Mouse (Mus musculus) cerebral cortex, adult 2 months (tissue): ENCODE data around the gene Kif22.

ENCODE experiments used
- WGBS: fragments of 180-500 bp; shearing (Covaris S2); methylation state at CpG from one replicate; pipeline ENCODE4 v1.1.7; 2018; 5-methylcytosine and 5-hydroxymethylcytosine counted together

Gene Kif22

DNA sequence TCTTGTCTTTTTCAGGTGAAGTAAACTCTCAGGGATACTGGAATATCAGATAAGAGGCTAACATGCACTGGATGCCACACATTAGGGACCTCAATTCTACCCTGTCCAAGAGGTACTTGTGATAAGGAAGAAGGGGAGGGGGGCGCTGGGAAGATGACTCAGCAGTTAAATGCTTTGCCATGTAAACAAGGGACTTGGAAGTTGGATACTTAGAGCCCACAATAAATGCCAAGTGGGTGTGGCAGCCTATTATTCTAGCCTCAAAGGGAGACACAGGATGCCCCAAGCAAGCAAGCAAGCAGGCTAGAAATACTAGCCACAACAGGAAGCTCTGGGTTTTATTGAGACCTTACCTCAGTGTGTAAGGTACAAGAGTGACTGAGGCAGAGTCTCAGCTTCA is 11.0 kb downstream of the Kif22 start:
- WGBS = 78% methylated on average over 1 of the region's 1 CpGs

- 64% methylated on average over 1 of the region's 1 CpGs for WGBS
Measured at GRCm38 (mm10) chr7:127030172-127030571, 12.1 kb downstream of the Kif22 start.

GRCm38 (mm10) chr7:127027885-127028284 is 14.4 kb downstream of the Kif22 start:
- WGBS = 30% methylated on average over 8 of the region's 8 CpGs

DNA sequence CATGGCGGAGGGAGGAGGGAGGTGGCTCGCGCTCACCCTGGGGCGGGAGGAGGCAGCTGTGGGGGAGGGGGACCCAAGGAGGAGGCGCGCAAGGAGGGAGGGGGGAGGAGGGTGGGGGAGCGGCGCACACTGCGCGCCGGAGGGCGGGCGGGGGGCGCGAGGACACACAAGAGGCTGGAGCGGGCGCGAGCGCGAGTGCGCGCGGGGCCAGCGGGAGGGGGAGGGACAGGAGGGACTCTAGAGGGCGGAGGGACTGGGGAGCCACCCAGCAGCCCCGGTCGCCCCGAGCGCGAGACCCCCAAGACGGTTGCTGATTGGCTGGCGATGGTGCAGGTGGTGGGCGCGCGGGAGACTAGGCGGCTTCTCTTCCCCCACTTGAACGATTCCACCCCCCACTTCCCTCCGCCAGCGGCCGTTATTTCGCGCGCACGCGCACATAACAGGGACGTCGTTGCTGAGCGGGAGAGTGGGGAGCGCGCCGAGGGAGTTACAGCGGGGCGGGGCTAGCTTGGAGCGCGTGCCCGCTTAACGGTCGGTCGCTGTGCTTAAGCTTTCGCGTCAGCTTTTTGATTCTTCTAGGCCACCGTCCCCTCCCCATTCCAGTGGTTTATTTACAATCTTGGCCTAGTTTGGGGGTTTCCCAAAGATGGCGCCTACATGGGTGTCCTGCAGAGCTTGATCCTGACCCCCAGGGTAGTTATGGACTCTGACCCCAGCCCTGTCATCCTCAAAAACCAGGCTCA is 15.1 kb downstream of the Kif22 start, which contains the start of gene Maz:
Maz (minus strand) TSS at position 54 of the 743 bp plus-strand sequence.
- 1% methylated on average over 53 of the region's 63 CpGs for WGBS

DNA sequence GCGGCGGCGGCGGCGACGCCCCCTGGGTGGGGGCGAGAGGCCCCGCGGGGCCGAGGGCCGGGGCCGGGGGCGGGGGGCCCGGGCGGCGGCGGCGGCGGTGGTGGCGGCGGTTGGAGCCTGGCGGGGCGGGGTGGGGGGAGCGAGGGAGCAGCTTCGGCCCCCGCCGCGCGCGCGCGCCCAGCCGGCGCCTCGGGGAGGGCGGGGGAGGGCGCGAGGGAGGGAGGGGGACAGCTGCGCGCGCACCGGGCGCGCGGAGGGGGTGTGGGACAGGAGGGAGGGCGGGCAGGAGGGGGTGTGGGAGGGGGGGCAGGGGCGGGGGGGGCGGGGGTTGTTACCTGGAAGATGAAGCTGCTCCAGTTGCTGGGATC is 15.7 kb downstream of the Kif22 start:
- 2% methylated on average over 22 of the region's 48 CpGs for WGBS

GRCm38 (mm10) chr7:127026161-127026600 is 16.1 kb downstream of the Kif22 start:
- 1% methylated on average over 45 of the region's 48 CpGs for WGBS

DNA sequence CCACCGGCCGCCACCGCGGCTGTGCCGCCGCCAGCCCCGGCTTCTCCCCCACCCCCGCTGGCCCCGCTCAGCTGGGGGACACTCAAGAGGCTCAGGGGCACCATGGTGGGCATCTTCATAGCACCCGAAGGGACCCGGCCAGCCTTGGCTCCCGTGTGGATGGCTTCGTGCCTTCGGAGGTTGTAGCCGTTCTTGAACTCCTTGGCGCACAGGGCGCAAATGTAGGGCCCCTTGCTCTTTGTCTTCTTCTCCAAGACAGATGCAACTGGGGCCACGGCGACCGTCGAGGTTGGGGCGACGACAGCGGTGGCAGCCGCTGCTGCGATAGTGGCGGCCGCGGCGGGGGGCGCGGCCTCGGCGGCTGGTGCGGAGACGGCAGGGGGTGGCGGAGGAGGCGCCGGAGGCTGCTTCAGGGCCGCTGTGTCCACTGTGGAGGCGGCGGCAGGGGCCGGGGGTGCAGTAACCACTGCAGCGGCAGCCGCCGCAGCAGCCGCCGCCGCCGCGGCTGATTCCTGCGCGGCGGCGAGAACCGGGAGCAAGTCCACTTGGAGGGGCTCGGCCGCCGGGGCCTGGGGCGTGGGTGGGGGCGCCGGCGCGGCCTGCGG is 16.6 kb downstream of the Kif22 start:
- WGBS = under 1% methylated on average over 64 of the region's 65 CpGs

DNA sequence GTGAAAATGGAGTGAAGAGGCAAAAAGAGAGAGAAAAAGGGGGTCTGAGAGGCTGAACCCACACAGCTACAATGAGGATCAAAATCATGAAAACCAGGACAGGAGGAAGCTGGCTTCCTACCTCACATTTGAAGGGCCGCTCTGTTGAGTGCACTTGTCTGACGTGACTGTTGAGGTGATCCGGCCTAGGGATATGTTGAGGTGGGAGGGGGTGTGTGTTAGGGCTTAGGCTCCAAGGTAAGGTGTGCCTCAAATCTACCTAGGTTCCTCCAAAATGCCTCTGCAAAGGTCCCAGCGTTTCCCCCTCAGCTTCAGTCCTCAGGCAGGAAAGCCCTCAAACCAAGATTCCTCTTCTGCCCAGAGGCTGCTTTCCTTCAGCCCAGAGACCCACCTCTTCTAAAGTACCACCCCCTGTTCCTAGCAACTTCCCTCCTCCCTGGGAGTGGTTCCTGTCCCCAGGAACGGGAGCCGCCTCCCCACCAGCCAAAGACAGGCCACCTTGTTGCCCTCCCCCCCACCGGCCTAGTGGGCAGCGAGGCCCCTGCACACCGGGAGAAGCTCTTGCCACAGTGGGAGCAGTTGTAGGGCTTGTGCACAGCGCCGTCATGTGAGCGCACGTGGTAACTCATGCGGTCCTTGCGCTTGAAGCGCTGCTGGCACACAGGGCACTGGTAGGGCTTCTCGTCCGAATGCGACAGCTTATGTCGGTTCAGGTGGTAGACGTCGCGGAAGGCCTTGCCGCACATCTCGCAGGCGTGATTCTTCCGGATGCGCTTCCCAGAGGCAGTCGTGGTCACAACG is 17.3 kb downstream of the Kif22 start:
- WGBS = 3% methylated on average over 30 of the region's 30 CpGs

- 18% methylated on average over 19 of the region's 19 CpGs for WGBS
Measured at GRCm38 (mm10) chr7:127023896-127024690, 18.2 kb downstream of the Kif22 start.

- WGBS = 64% methylated on average over 13 of the region's 13 CpGs
Measured at GRCm38 (mm10) chr7:127023272-127023691, 19.0 kb downstream of the Kif22 start.

- WGBS = 55% methylated on average over 7 of the region's 7 CpGs
Measured at GRCm38 (mm10) chr7:127022528-127023271, 19.6 kb downstream of the Kif22 start.

DNA sequence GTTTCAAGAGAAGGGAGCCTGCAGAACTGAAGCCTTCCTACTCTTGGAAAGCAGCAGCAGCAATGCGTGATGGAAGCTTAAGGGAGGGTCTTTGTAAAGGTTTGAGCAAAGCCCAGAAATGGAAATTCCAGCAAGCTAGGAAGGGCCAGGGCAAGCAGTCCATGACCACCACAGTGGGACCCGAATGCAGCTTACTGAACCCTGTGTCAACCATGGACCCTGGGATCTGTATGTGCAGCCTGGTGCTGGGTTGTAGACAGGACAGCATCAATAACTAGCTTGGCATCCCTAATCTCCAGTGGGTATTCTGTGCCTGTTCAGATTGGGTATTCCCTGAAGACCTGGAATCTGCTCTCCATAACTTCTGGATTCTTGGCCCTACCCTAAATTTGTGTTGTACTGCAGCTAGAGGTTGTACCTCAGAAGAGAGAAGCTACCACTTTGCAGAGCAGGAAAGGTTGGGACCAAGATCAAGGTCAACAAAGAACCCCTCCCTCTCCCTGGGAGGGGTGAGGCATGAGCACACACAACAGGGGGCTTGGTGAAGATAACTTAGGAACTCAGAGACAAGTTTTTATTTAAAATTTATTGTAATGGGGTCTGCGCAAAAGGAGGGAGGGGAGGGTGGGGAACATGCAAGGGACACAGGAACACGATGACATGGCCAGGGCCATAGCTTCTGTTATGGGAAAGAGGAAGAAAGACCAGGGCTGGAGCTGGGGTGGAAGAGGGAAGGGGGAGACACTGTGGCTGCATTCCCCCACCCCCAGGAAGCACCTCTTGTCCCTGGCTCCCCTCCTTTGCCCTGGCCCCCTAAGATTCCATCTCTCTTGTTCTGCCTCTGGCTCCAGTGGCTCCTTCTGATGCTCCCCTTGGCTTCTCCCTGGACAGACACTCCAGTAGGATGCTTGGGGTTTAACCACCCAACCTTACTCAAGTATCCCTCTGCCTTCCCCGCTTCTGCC is 20.4 kb downstream of the Kif22 start:
- 52% methylated on average over 5 of the region's 5 CpGs for WGBS

GRCm38 (mm10) chr7:127020901-127021562 is 21.2 kb downstream of the Kif22 start, which contains the start of the genes Gm42742 and Prrt2:
Gene Gm42742, minus strand, starts transcription at chr7:127021097.
Gene Prrt2, minus strand, starts transcription at chr7:127021211.
- whole genome bisulfite sequencing = 3% methylated on average over 37 of the region's 37 CpGs

DNA sequence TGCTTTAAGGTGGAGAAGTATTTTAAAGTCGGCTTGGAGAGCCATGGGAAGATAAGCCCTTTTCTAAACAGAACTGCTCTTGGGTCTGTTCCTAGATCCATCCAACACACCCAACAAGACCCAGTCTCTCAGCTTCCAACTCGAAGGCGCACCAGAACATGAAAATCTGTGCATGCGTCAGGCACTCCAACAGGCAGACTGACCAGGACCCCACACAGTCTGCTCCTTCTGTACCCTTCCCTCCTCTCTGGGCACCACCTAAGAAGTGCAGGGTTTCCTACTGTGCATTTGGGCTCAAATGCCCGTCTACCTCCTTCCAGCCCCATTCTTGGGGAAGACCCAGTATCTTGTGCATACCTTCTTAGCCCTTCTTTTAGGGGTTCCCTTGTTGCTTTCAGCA is 21.8 kb downstream of the Kif22 start:
- WGBS = 19% methylated on average over 5 of the region's 5 CpGs

DNA sequence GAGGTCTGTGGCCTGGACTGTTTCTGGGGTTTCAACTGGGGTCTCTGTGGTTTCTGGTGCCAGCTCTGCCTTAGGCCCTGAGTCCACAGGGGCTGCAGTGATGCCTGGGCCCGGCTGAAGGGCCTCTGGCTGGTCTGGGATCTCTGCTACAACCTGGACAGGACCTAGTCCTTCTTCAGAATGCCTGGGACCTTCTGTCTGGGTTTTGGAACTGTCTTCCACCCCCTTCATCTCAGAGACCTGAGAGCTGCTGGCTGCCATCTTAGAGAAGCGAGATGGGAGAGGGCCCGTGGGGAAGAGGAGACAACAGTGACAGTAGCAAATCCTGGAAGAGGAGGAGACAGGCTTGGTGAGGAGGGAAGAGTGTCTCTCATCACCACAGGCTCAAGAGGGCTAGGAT is 22.2 kb downstream of the Kif22 start:
- WGBS = 33% methylated on average over 3 of the region's 3 CpGs

- WGBS = 36% methylated on average over 14 of the region's 14 CpGs
Measured at GRCm38 (mm10) chr7:127019306-127019960, 22.8 kb downstream of the Kif22 start.

DNA sequence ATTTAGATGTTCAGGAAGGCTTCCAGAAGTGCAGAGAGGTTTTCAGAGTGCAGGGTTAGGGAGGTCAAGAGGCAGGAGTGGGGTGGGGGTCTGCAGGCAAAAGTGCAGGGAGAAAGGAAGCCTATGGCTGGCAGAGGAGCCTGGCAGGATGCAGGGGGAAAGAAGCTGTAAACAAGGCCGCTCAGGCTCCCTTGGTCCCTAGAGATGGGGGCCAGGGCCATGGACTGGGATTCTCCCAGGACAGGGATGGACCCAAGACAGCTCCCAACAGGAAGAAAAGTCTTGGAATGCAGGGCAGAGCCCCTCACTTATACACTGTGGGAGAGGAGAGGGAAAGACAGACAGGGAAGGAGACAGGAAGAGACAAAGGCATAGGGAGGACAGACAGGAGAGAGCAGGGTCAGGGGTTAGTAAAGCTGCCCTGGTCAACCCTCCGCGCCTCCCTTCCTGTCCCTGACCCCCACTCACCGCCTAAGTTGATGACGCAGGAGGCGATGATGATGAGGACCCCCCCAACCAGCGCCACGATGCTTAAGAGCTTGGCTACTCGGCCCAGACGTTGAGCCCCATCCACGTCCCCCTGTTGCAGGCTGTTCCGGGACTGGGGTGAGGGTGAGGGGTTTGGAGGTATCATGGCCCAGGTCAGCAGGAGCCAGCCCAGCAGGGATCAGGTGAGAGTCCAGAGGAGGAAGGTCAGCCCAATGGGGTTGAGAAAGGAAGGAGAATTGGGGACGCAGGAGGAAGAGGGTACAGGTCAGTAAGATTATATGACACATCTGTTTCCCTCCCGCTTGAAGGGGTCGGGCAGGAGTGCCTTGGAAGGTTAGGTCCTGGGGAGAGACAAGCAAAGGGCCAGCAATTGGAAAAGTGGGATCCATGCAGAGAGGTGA is 23.6 kb downstream of the Kif22 start:
- WGBS = 65% methylated on average over 15 of the region's 15 CpGs

DNA sequence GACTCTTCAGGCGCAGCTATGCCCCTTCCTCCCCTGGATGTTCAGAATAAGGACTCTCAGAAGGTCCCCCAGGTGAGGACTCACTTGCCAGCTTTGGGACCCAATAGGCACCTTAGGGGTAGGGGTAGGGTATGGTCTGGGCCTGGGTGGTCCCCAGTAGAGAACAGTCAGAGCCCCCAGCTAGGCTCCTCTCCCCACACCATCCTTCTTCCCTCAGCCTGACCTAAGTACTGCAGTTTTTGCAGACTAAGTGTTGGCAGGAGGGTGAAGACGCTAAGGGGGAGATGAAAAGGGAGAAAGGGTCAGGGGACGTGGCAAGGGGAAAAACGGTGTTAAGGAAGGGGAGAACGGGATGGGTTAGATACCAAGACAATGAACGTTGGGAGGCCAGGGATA is 24.3 kb downstream of the Kif22 start:
- WGBS = 33% methylated on average over 6 of the region's 6 CpGs
